Mouse (Mus musculus): ENCODE measurements around the gene Decr2.

GRCm38 (mm10) chr17:26115956-26116487, 25.9 kb upstream of the Decr2 start:
- TF ChIP-seq POLR2A (IDR thresholded peaks at IDR 0.05; ENCODE audit: insufficient read depth, low read length) (no peak), EP300 (IDR thresholded peaks at IDR 0.05; ENCODE audit: insufficient read depth, low read depth, low read length) (no peak), CTCF (IDR thresholded peaks at IDR 0.05; ENCODE audit: low read depth, low read length) (no peak)

Measured in ES-Bruce4 (cell line).